Mouse (Mus musculus) adrenal gland, postnatal 14 days (tissue): ENCODE data around the gene Olfr586. TPM values are rescaled to one million over a fixed set of nuclear protein-coding genes. Genes with fewer than 3 reads are reported as not detected.

Experiments used
- DNase-seq: peaks from one replicate; pipeline ENCODE4 v3.0.0; 2021; ENCODE audit warnings: mixed read lengths
- long read RNA-seq, 2 experiments: library from polyadenylated mRNA; stranded (forward); transcript quantifications; one replicate each; pipeline ENCODE4 v2.0.0; 2021
- total RNA-seq: library from RNA; stranded (reverse); gene quantifications from 2 replicates; pipeline ENCODE4 v1.2.3, GENCODE M21; 2021

Olfr586 gene
- not detected in 2 replicates for total RNA-seq
- long read RNA-seq, experiment 1: 0 reads
- long read RNA-seq, experiment 2: 0 reads

DNA sequence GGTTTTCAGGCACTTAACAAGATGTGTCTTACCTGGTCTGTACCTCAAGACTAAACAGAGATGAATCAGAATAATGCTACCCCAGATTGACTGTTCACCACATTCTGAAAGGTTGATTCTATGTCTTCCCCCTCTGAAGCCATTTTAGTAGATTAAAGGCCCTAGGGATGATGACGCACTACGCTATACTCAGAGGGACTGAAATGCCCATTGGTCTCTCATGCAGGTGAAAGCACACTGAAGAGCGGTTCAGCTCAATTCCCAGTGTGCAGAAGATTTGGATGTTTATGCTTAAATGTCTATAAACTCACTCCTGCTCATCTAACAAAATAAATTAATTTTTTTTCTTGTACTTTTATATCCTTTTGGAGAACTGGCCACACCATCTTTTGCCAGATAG, at the start of gene Olfr586:
Gene Olfr586 (minus strand): TSS at position 101 of the 400 bp plus-strand sequence.
- no peak for DNase-seq

DNA sequence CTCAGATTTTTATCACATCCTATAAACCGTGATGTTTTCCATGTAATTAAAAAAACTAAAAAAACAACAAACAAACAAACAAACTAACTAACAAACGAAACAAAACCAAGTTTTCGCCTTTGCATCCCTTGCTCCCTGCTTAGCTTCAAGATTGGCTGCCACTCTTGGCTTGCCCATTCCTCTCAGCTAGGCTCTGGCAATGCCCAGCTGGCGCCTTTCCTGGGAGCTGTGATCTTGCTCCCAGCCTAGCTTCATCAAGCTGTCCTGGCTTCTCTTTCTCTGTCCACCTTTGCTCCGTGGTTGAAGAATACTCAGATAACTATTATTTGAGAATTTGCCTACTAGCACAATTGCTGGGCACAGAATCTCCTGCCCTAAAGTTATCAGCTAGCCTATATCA, 44.3 kb upstream of the Olfr586 start:
- DNase-seq: no peak

DNA sequence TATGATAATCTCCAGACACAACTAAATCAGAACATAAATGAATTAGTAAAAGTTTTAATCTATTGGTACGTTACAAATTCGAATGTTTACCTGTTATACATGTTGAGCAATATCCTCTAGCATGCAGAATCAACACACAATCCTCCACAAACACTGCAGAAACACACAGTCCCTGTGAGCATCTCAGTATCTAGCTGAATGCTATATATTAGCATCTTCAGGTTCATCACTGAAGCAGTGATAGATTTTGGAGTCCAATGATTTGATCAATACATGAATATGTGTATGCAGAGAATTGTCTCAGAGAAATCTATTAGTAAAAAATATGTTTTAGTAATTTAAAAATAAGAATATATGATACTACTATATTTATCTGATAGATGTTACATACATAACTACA, 30.8 kb upstream of the Olfr586 start, which contains the start of gene Olfr589:
Gene Olfr589 (minus strand): TSS at position 101 of the 400 bp plus-strand sequence.
- no peak for DNase-seq

DNA sequence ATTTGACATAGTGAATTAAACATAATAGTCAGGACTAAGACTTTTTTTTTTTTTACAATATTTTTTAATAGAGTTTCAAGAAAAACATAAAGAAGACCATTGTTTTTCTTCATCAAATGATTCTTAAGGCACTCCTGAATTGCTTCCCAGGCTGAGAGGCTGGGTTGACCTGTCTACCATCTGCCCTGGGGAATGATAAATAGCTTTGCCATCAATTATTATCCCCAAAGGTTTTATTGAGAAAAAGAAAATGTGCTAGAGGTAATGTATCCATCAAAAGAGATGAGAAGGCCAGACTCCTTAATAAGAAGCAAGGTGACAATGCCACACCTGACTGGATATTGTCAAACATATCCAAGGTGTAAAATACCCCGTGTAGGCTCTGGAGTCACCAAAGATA, 15.1 kb upstream of the Olfr586 start, which contains the start of gene Olfr588-ps1:
Gene Olfr588-ps1 (plus strand): TSS at position 301 of the 400 bp plus-strand sequence.
- no peak for DNase-seq

DNA sequence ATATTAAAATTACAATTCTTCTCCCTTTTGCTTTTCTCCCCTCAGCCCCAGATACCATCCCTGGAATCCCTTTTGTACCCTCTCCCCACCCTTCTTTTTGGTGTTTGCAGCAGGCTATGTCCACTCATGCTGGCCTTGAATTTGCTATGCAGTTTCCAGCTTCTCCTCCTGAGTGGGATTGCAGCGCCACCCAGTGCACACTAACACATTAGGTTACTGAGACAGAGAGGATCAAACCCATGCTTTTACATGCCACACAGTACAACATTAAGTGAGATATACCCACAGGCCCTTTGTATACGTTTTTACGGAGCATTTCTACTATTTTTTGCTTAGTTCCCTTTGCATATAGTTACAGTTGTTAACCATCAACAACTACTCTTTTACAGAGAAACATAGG, 6.0 kb downstream of the Olfr586 start:
- no peak for DNase-seq

DNA sequence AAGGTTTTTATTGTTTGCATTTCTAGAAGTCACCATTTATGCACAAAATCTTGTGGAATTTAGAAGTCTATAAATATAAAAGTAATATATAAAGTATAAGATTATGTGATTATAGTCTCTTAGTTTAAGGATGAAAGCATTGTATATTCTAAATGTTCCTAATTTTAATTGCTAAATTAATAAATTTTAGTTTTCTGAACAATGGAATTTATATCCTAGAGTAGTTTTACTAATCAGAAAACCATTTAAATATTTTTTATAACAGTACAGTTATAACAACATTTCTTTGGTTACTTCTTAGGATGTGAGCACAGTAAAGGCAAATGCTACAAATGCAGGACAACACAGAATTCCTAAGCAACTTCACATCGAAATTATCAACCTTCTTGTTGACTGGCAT, 28.0 kb downstream of the Olfr586 start, which contains the start of gene Olfr585:
Gene Olfr585 (plus strand): TSS at position 301 of the 400 bp plus-strand sequence.
- no peak for DNase-seq

DNA sequence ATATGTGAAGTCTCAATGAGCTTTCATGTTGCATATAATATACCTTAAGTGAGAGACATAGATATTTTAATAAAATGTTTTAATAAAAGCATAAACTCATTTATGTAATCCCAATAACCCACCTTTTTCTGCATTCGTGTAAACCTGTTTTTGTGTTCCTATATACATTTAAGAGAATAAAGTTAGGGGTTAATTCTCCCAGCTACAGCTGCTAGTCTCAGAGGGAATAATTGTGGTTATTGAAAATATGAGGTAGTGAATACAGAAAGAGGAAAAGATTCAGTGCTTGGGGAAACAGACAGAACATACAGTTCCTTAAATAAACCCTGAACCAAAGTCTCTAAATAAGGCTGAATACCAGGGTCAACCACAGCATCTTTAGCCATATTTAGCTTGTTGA, 43.9 kb downstream of the Olfr586 start, which contains the start of gene Olfr584:
Gene Olfr584 (plus strand): TSS at position 301 of the 400 bp plus-strand sequence.
- DNase-seq: no peak

Other genes with a start within 250 kb of the Olfr586 start
- not detected in 2 replicates for gene Olfr568, start 248.5 kb downstream of the Olfr586 start, total RNA-seq
- gene Olfr569, start 234.8 kb downstream of the Olfr586 start, total RNA-seq: not detected in 2 replicates
- not detected in 2 replicates for gene Olfr570, start 231.1 kb downstream of the Olfr586 start, total RNA-seq
- gene Olfr571, start 208.1 kb downstream of the Olfr586 start, total RNA-seq: not detected in 2 replicates
- gene Olfr572, start 201.2 kb downstream of the Olfr586 start, total RNA-seq: not detected in 2 replicates
- gene Olfr573-ps1, start 183.1 kb downstream of the Olfr586 start, total RNA-seq: not detected in 2 replicates
- not detected in 2 replicates for gene Olfr574, start 177.2 kb downstream of the Olfr586 start, total RNA-seq
- gene Olfr575, start 166.9 kb downstream of the Olfr586 start, total RNA-seq: not detected in 2 replicates
- not detected in 2 replicates for gene Olfr576, start 163.0 kb downstream of the Olfr586 start, total RNA-seq
- not detected in 2 replicates for gene Olfr577, start 149.7 kb downstream of the Olfr586 start, total RNA-seq
- gene Olfr578, start 136.3 kb downstream of the Olfr586 start, total RNA-seq: not detected in 2 replicates
- gene Olfr582, start 87.6 kb downstream of the Olfr586 start, total RNA-seq: not detected in 2 replicates
- not detected in 2 replicates for gene Olfr583, start 74.3 kb downstream of the Olfr586 start, total RNA-seq
- not detected in 2 replicates for gene Olfr584, start 43.8 kb downstream of the Olfr586 start, total RNA-seq
- gene Olfr585, start 27.9 kb downstream of the Olfr586 start, total RNA-seq: not detected in 2 replicates
- not detected in 2 replicates for gene Olfr588-ps1, start 15.2 kb upstream of the Olfr586 start, total RNA-seq
- not detected in 2 replicates for gene Olfr589, start 30.7 kb upstream of the Olfr586 start, total RNA-seq
- gene Olfr591, start 52.7 kb upstream of the Olfr586 start, total RNA-seq: not detected in 2 replicates
- gene Olfr592, start 59.2 kb upstream of the Olfr586 start, total RNA-seq: not detected in 2 replicates
- gene Olfr593, start 86.2 kb upstream of the Olfr586 start, total RNA-seq: not detected in 2 replicates
- gene Olfr594, start 91.4 kb upstream of the Olfr586 start, total RNA-seq: not detected in 2 replicates
- not detected in 2 replicates for gene Usp17ld, start 126.9 kb upstream of the Olfr586 start, total RNA-seq
- not detected in 2 replicates for gene Olfr596, start 180.0 kb upstream of the Olfr586 start, total RNA-seq
- not detected in 2 replicates for gene Olfr597, start 190.7 kb upstream of the Olfr586 start, total RNA-seq
- not detected in 2 replicates for gene Olfr598, start 197.9 kb upstream of the Olfr586 start, total RNA-seq
- gene Olfr599, start 210.3 kb upstream of the Olfr586 start, total RNA-seq: not detected in 2 replicates
- gene Olfr600, start 224.0 kb upstream of the Olfr586 start, total RNA-seq: not detected in 2 replicates
- not detected in 2 replicates for gene Olfr601, start 237.0 kb upstream of the Olfr586 start, total RNA-seq